ENCODE assay signal across 14 mouse cellular contexts in genomic region chr5:126544261-126544976, GRCm38 (mm10).
DNase-seq lines count a peak whose midpoint lies in the region; ATAC-seq and TF ChIP-seq lines count a peak whose summit lies in the region.
"Had no signal": no experiment of that assay in that cellular context is flagged by ENCODE, and none has a peak within 500 bp of the region (broad histone marks: within the 10 kb centered on the region; RNA-seq: fewer than 3 reads in every experiment).

No protein-coding gene starts in this region.

- TF ChIP-seq CTCF in hindbrain, postnatal 0 days (IDR thresholded peaks at IDR 0.05; ENCODE audit: low read depth): no peak

- ATAC-seq in midbrain, embryonic 12.5 days (ENCODE audit: low FRiP score, low read depth): no peak
- no peak for ATAC-seq in hindbrain, postnatal 0 days

- H3K4me1 ChIP-seq in midbrain, embryonic 12.5 days: no peaks in the 10 kb centered on the region
- no peaks in the 10 kb centered on the region for H3K4me1 ChIP-seq in midbrain, embryonic 10.5 days
- no peaks in the 10 kb centered on the region for H3K4me1 ChIP-seq in hindbrain, postnatal 0 days (ENCODE audit: insufficient read depth, low read length)
- H3K4me1 ChIP-seq: embryonic facial prominence, embryonic 10.5 days; heart, embryonic 12.5 days had no signal

- WGBS in midbrain, embryonic 12.5 days: 72% methylated on average over 8 of the region's 8 CpGs
- WGBS in midbrain, embryonic 10.5 days: 86% methylated on average over 8 of the region's 8 CpGs
- WGBS in hindbrain, postnatal 0 days: 32% methylated on average over 8 of the region's 8 CpGs

- no peaks in the 10 kb centered on the region for H3K27me3 ChIP-seq in midbrain, embryonic 12.5 days
- H3K27me3 ChIP-seq in midbrain, embryonic 10.5 days (ENCODE audit: low read depth, poor library complexity, severe bottlenecking): no peaks in the 10 kb centered on the region
- H3K27me3 ChIP-seq in hindbrain, postnatal 0 days (ENCODE audit: insufficient read depth, low read length): no peaks in the 10 kb centered on the region
- H3K27me3 ChIP-seq: heart, embryonic 12.5 days had no signal

- H3K9ac ChIP-seq in midbrain, embryonic 12.5 days (replicated peaks): no peak overlapping the region
- no peak overlapping the region for H3K9ac ChIP-seq in hindbrain, postnatal 0 days (replicated peaks; ENCODE audit: low read length)
- H3K9ac ChIP-seq: heart, embryonic 12.5 days; lung, embryonic 14.5 days had no signal

- H3K36me3 ChIP-seq in midbrain, embryonic 12.5 days: no peaks in the 10 kb centered on the region
- no peaks in the 10 kb centered on the region for H3K36me3 ChIP-seq in midbrain, embryonic 10.5 days
- no peaks in the 10 kb centered on the region for H3K36me3 ChIP-seq in hindbrain, postnatal 0 days (ENCODE audit: insufficient read depth, low read length)
- H3K36me3 ChIP-seq: embryonic facial prominence, embryonic 10.5 days; heart, embryonic 12.5 days had no signal

- H3K9me3 ChIP-seq in midbrain, embryonic 12.5 days: no peaks in the 10 kb centered on the region
- no peaks in the 10 kb centered on the region for H3K9me3 ChIP-seq in midbrain, embryonic 10.5 days (replicated peaks)
- H3K9me3 ChIP-seq in hindbrain, postnatal 0 days (ENCODE audit: low read length): no peaks in the 10 kb centered on the region
- H3K9me3 ChIP-seq: embryonic facial prominence, embryonic 10.5 days; heart, embryonic 12.5 days had no signal

- H3K4me3 ChIP-seq in midbrain, embryonic 12.5 days: no peak overlapping the region
- H3K4me3 ChIP-seq in midbrain, embryonic 10.5 days: no peak overlapping the region
- H3K4me3 ChIP-seq in hindbrain, postnatal 0 days (ENCODE audit: low read length): no peak overlapping the region
- H3K4me3 ChIP-seq: embryonic facial prominence, embryonic 10.5 days; heart, embryonic 12.5 days had no signal

- no peak overlapping the region for H3K4me2 ChIP-seq in midbrain, embryonic 12.5 days (replicated peaks)
- H3K4me2 ChIP-seq in hindbrain, postnatal 0 days (ENCODE audit: low read depth, low read length): no peak overlapping the region
- H3K4me2 ChIP-seq: heart, embryonic 12.5 days; lung, embryonic 14.5 days had no signal

- 0 out of 2 replicates have a peak overlapping the region, but pooled peaks have one; percentile 6 for H3K27ac ChIP-seq in midbrain, embryonic 12.5 days (replicated peaks)
- no peak overlapping the region for H3K27ac ChIP-seq in midbrain, embryonic 10.5 days (replicated peaks)
- peak overlapping the region; percentile 3 for H3K27ac ChIP-seq in hindbrain, postnatal 0 days
- H3K27ac ChIP-seq: embryonic facial prominence, embryonic 10.5 days had no signal

- peak; percentile 67 to 78 for DNase-seq in cerebellum, postnatal 10 days
- DNase-seq in cerebellum, adult 9-11 months: no peak
- DNase-seq in kidney, adult 8-10 months: peak; percentile 2 to 8
- DNase-seq in kidney, adult 11 months: no peak
- DNase-seq in midbrain, embryonic 10.5 days (ENCODE audit: low spot score): no peak
- DNase-seq in hindbrain, postnatal 0 days (ENCODE audit: low spot score): peak; percentile 74
- no peak for DNase-seq in thymus, postnatal 4 days
- DNase-seq: adrenal gland, postnatal 14 days; gastrocnemius, postnatal 25 days; lung, embryonic 14.5 days; thymus, adult 2 months had no signal

Comparison
In these comparisons a context has a peak if more than half of its experiments do, and no peak if none do; other contexts are left out.
1. DNase-seq: peak in cerebellum, postnatal 10 days (2 of 2), kidney, adult 8-10 months (2 of 2) and hindbrain, postnatal 0 days (single experiment); none in cerebellum, adult 9-11 months (single experiment), kidney, adult 11 months (single experiment), midbrain, embryonic 10.5 days (single experiment) and thymus, postnatal 4 days (single experiment).